Mouse (Mus musculus) limb, embryonic 14.5 days (tissue): ENCODE data around the gene Ttn. TPM values are rescaled to one million over a fixed set of nuclear protein-coding genes. Genes with fewer than 3 reads are reported as not detected.

ENCODE experiments used
- ATAC-seq: fragments of 200-750 bp; cut with Nextera tagmentation; 2 replicates; pipeline ENCODE4 v1.8.0; 2017; ENCODE audit warnings: low read depth, moderate number of reproducible peaks, moderate TSS enrichment; ENCODE audit not compliant: low FRiP score
- DNase-seq: peaks from one replicate; pipeline ENCODE4 v3.0.0-alpha.2; 2015; ENCODE audit warnings: low spot score
- H3K27ac ChIP-seq: fragments of 300-500 bp; sonication (generic); replicated peaks from 2 replicates; pipeline ENCODE4 v1.5.1; 2014; ENCODE audit warnings: low read depth, mild to moderate bottlenecking, low read length, moderate library complexity, mixed read lengths
- H3K27me3 ChIP-seq: fragments of 300-500 bp; sonication (generic); 2 replicates; pipeline ENCODE4 v1.6.1; 2014; ENCODE audit warnings: low read length, mixed read lengths; ENCODE audit not compliant: control insufficient read depth, insufficient read depth
- H3K36me3 ChIP-seq: fragments of 300-500 bp; sonication (generic); 2 replicates; pipeline ENCODE4 v1.6.1; 2014; ENCODE audit warnings: mild to moderate bottlenecking, low read length, moderate library complexity, mixed read lengths; ENCODE audit not compliant: control insufficient read depth, insufficient read depth
- H3K4me1 ChIP-seq: fragments of 300-500 bp; sonication (generic); 2 replicates; pipeline ENCODE4 v1.6.1; 2014; ENCODE audit warnings: antibody characterized with exemption, low read length, mixed read lengths; ENCODE audit not compliant: control insufficient read depth, insufficient read depth
- H3K4me2 ChIP-seq: fragments of 300-500 bp; sonication (generic); replicated peaks from 2 replicates; pipeline ENCODE4 v1.6.1; 2014; ENCODE audit warnings: low read depth, mild to moderate bottlenecking, low read length, moderate library complexity; ENCODE audit not compliant: severe bottlenecking
- H3K4me3 ChIP-seq: fragments of 300-500 bp; sonication (generic); replicated peaks from 2 replicates; pipeline ENCODE4 v1.5.1; 2014; ENCODE audit warnings: low read length
- H3K9ac ChIP-seq: fragments of 300-500 bp; sonication (generic); 2 replicates; pipeline ENCODE4 v1.6.1; 2014; ENCODE audit warnings: mild to moderate bottlenecking, low read depth, low read length, moderate library complexity; ENCODE audit not compliant: severe bottlenecking
- H3K9me3 ChIP-seq: fragments of 300-500 bp; sonication (generic); 2 replicates; pipeline ENCODE4 v1.6.1; 2016; ENCODE audit warnings: low read length; ENCODE audit not compliant: control insufficient read depth
- POLR2A ChIP-seq: fragments of 200-500 bp; IDR thresholded peaks from 2 replicates; pipeline ENCODE4 v1.8.0; 2012; ENCODE audit warnings: inconsistent platforms, mild to moderate bottlenecking, moderate library complexity, borderline replicate concordance; ENCODE audit not compliant: insufficient read depth, insufficient read length; ENCODE audit errors: extremely low read depth
- WGBS: fragments of 180-500 bp; shearing (Covaris S2); extraction: QIAGEN DNeasy Blood & Tissue Kit; methylation state at CpG from one replicate; pipeline ENCODE4 v1.1.7; 2014; 5-methylcytosine and 5-hydroxymethylcytosine counted together
- polyA plus RNA-seq, 2 experiments: library from polyadenylated mRNA; depleted of rRNA in 1 of 2; stranded (reverse) in 1 of 2; unstranded in 1 of 2; fragments of >200 nt; fragmentation: Nextera tagmentation in 1 of 2; extraction: Ambion mirVana in 1 of 2; gene quantifications; 2 replicates each; pipeline versions ENCODE4 v1.2.1 to v1.2.3; 2012 to 2014

Ttn gene
- polyA plus RNA-seq, 2 experiments, result 15.8 to 99.0 TPM

DNA sequence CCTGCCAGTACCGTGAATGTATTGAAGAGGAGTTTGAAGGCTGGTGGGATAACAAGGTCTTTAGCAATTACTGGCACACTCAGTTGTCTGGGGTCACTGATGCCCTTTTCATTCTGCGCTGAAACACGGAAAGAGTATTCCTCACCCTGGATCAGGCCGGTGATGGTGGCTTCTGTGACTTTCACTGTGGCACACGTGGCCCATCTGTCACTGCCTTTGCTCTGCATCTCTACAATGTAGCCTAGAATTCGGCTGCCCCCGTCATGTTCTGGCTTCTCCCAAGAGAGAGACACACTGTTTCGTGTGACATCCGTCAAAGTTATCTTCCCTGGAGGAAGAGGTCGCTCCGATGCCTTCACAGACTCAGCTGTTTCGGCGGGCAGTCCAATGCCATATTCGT, 233.7 kb downstream of the Ttn start:
- Histone ChIP-seq H3K4me2 (no peak overlapping the region), H3K4me3 (no peak overlapping the region), H3K27ac (no peak overlapping the region), H3K4me1 (no peaks in the 10 kb centered on the region), H3K36me3 (no peaks in the 10 kb centered on the region), H3K9me3 (peaks cover 10% of the 10 kb centered on the region; the same call in 1 of the 2 replicates), H3K27me3 (no peaks in the 10 kb centered on the region), H3K9ac (no peak overlapping the region)
- no peak for ATAC-seq
- TF ChIP-seq POLR2A, result no peak
- WGBS, result 93% methylated on average over 14 of the region's 14 CpGs
- DNase-seq, result no peak

GRCm38 (mm10) chr2:76719650-76720049, 262.7 kb downstream of the Ttn start:
- ATAC-seq (no peak), DNase-seq (no peak)

DNA sequence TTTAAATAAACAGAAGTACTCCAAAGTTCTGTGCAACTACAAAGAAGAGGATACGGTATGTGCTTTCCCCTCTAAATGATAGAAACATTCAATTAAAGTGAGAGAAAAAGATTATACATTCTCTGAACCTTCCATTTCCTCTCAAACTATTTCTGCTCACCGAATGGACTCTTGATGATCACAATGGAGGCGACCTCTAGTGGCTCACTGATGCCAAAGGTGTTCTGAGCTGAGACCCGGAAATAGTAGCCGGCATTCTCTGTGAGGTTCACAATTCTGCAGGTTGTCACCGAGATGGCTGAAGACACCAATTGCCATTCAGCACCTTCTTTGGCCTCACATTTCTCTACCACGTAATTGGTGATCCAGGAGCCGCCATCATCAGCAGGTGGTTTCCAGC, 267.4 kb downstream of the Ttn start:
- no peak for ATAC-seq
- H3K9ac ChIP-seq, result no peak overlapping the region
- peaks cover 17% of the 10 kb centered on the region for H3K9me3 ChIP-seq
- H3K27ac ChIP-seq, result no peak overlapping the region
- no peak overlapping the region for H3K4me2 ChIP-seq
- H3K27me3 ChIP-seq, result no peaks in the 10 kb centered on the region
- H3K36me3 ChIP-seq, result peaks cover 6% of the 10 kb centered on the region; the same call in 1 of the 2 replicates
- no peak overlapping the region for H3K4me3 ChIP-seq
- WGBS, result 71% methylated on average over 8 of the region's 8 CpGs
- no peak for TF ChIP-seq POLR2A
- no peak for DNase-seq
- no peaks in the 10 kb centered on the region for H3K4me1 ChIP-seq

More at GRCm38 (mm10) chr2:76719650-76720049, 262.7 kb downstream of the Ttn start:
- no peak overlapping the region for H3K27ac ChIP-seq
- no peak overlapping the region for H3K4me2 ChIP-seq
- 96% methylated on average over 14 of the region's 14 CpGs for WGBS
- no peak overlapping the region for H3K4me3 ChIP-seq
- no peaks in the 10 kb centered on the region for H3K36me3 ChIP-seq
- H3K9me3 ChIP-seq, result peaks cover 6% of the 10 kb centered on the region; the same call in 1 of the 2 replicates
- no peak for TF ChIP-seq POLR2A
- H3K9ac ChIP-seq, result no peak overlapping the region
- H3K4me1 ChIP-seq, result no peaks in the 10 kb centered on the region
- no peaks in the 10 kb centered on the region for H3K27me3 ChIP-seq

DNA sequence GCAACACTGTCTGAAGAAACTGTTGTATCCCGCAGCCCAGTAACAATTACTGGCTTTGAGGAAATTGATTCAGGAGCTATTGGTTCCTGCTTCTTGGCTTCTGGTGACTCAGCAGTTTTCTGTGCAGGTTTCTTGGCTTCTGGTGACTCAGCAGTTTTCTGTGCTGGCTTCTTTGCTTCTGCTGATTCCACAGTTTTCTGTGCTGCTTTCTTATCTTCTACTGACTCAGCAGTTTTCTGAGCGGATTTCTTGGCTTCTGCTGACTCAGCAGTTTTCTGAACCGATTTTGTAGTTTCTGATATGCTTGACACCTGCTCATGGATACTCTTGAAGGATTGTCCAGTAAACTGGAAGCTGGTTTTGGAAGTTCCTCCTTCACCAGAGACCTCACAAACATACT, 273.8 kb downstream of the Ttn start:
- TF ChIP-seq POLR2A, result no peak
- DNase-seq, result no peak
- no peak overlapping the region for H3K4me3 ChIP-seq
- no peaks in the 10 kb centered on the region for H3K27me3 ChIP-seq
- H3K9me3 ChIP-seq, result peaks cover 12% of the 10 kb centered on the region
- no peak overlapping the region for H3K9ac ChIP-seq
- H3K36me3 ChIP-seq, result peaks cover 12% of the 10 kb centered on the region; the same call in 1 of the 2 replicates
- H3K4me1 ChIP-seq, result no peaks in the 10 kb centered on the region
- no peak overlapping the region for H3K4me2 ChIP-seq
- no peak for ATAC-seq
- WGBS, result 83% methylated on average over 3 of the region's 3 CpGs
- no peak overlapping the region for H3K27ac ChIP-seq

GRCm38 (mm10) chr2:76705655-76706054, 276.7 kb downstream of the Ttn start:
- H3K9ac ChIP-seq, result no peak overlapping the region
- no peak for ATAC-seq

DNA sequence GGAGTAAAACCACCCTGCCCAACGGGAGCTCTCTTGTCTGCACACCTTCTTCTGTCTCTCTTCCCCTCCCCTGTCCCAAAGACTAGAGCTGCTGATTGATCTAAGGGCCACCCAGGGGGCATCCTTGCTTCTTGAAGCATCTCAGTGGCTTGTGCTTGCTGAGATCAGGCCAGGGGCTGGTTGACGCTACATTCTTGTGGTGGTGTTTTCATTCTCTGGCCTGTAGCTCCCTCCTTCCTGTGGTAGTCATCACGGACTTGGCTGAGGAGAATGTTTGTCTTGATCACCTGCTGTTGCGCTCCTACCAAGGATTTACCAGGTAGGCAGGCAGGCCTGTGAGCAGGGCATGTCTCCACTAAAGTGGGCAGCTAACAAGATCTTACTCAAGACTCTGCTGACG, 279.6 kb downstream of the Ttn start:
- Histone ChIP-seq H3K9ac (no peak overlapping the region), H3K4me1 (no peaks in the 10 kb centered on the region), H3K36me3 (peaks cover 9% of the 10 kb centered on the region), H3K27ac (no peak overlapping the region), H3K4me2 (no peak overlapping the region), H3K4me3 (no peak overlapping the region), H3K27me3 (no peaks in the 10 kb centered on the region), H3K9me3 (no peaks in the 10 kb centered on the region)
- DNase-seq, result no peak
- 80% methylated on average over 5 of the region's 5 CpGs for WGBS
- TF ChIP-seq POLR2A, result no peak
- ATAC-seq, result no peak

More at GRCm38 (mm10) chr2:76705655-76706054, 276.7 kb downstream of the Ttn start:
- Histone ChIP-seq H3K27ac (no peak overlapping the region), H3K36me3 (peaks cover 13% of the 10 kb centered on the region; the same call in 1 of the 2 replicates), H3K4me2 (no peak overlapping the region), H3K27me3 (no peaks in the 10 kb centered on the region), H3K9me3 (peaks cover 3% of the 10 kb centered on the region), H3K4me1 (no peaks in the 10 kb centered on the region), H3K4me3 (no peak overlapping the region)
- no peak for TF ChIP-seq POLR2A
- WGBS, result 82% methylated on average over 13 of the region's 13 CpGs
- DNase-seq, result no peak
